Mouse (Mus musculus) MEL (cell line): ENCODE data around the gene Ptpdc1. TPM values are rescaled to one million over a fixed set of nuclear protein-coding genes. Genes with fewer than 3 reads are reported as not detected.

Source experiments
- DNase-seq: peaks from one replicate; pipeline ENCODE4 v3.0.0; 2011; ENCODE audit warnings: low read depth, low spot score
- H3K27ac ChIP-seq: 2 replicates; pipeline ENCODE4 v1.5.1; 2012; ENCODE audit warnings: low read depth, mild to moderate bottlenecking, control low read depth, low read length, moderate library complexity; ENCODE audit not compliant: control insufficient read depth
- H3K27me3 ChIP-seq, 2 experiments: fragments of 150-350 bp in 1 of 2; sonication (generic) in 1 of 2; 2 replicates each; pipeline ENCODE4 v1.6.1; 2012; ENCODE audit warnings: low read length in 2 of 2, mild to moderate bottlenecking in 2 of 2, improper control_type of control experiment in 1 of 2, moderate library complexity in 1 of 2; ENCODE audit not compliant: insufficient read depth in 2 of 2, control insufficient read depth in 1 of 2
- H3K36me3 ChIP-seq, 2 experiments: 2 replicates each; pipeline ENCODE4 v1.6.1; 2012 to 2014; ENCODE audit warnings: low read length in 2 of 2, improper control_type of control experiment in 1 of 2, inconsistent platforms in 1 of 2, mild to moderate bottlenecking in 1 of 2; ENCODE audit not compliant: insufficient read depth in 2 of 2, control insufficient read depth in 1 of 2
- H3K4me1 ChIP-seq, 2 experiments: fragments of 150-350 bp in 1 of 2; sonication (generic) in 1 of 2; 2 replicates each; pipeline ENCODE4 v1.6.1; 2012; ENCODE audit warnings: low read length in 2 of 2, improper control_type of control experiment in 1 of 2, mild to moderate bottlenecking in 1 of 2; ENCODE audit not compliant: insufficient read depth in 2 of 2, control insufficient read depth in 1 of 2
- H3K4me3 ChIP-seq, 2 experiments: fragments of 150-350 bp in 1 of 2; sonication (generic) in 1 of 2; 2 replicates each; pipeline ENCODE4 v1.5.1; 2012; ENCODE audit warnings: low read depth in 2 of 2, low read length in 2 of 2, mild to moderate bottlenecking in 2 of 2, moderate library complexity in 2 of 2, control low read depth in 1 of 2, improper control_type of control experiment in 1 of 2; ENCODE audit not compliant: control insufficient read depth in 1 of 2, insufficient read depth in 1 of 2
- H3K79me2 ChIP-seq: 2 replicates; pipeline ENCODE4 v1.6.1; 2012; ENCODE audit warnings: mild to moderate bottlenecking, low read length, moderate library complexity; ENCODE audit not compliant: control insufficient read depth, poor library complexity, insufficient read depth
- H3K9ac ChIP-seq: 2 replicates; pipeline ENCODE4 v1.6.1; 2012; ENCODE audit warnings: low read depth, mild to moderate bottlenecking, control low read depth, low read length, moderate library complexity; ENCODE audit not compliant: control insufficient read depth, poor library complexity, severe bottlenecking
- H3K9me3 ChIP-seq: fragments of 150-350 bp; sonication (generic); replicated peaks from 2 replicates; pipeline ENCODE4 v1.6.1; 2012; ENCODE audit warnings: mild to moderate bottlenecking, low read length, improper control_type of control experiment, moderate library complexity; ENCODE audit not compliant: insufficient read depth
- BHLHE40 ChIP-seq: IDR thresholded peaks from 2 replicates; pipeline ENCODE4 v1.6.1; 2012; ENCODE audit warnings: low read depth, mild to moderate bottlenecking, inconsistent platforms, low read length, improper control_type of control experiment, borderline replicate concordance
- CHD1 ChIP-seq: IDR thresholded peaks from 2 replicates; pipeline ENCODE4 v1.6.1; 2012; ENCODE audit warnings: low read depth, mild to moderate bottlenecking, inconsistent platforms, low read length, improper control_type of control experiment
- ELF1 ChIP-seq: IDR thresholded peaks from 2 replicates; pipeline ENCODE4 v1.6.1; 2014; ENCODE audit warnings: low read depth, mild to moderate bottlenecking, inconsistent platforms, low read length, improper control_type of control experiment, moderate library complexity
- EP300 ChIP-seq, 2 experiments: IDR thresholded peaks; 2 replicates each; pipeline ENCODE4 v1.6.1; 2011; ENCODE audit warnings: improper control_type of control experiment in 2 of 2, low read length in 2 of 2, low read depth in 1 of 2, mild to moderate bottlenecking in 1 of 2
- ETS1 ChIP-seq: IDR thresholded peaks from 2 replicates; pipeline ENCODE4 v1.6.1; 2012; ENCODE audit warnings: low read depth, mild to moderate bottlenecking, inconsistent platforms, low read length, improper control_type of control experiment, moderate library complexity
- HCFC1 ChIP-seq: IDR thresholded peaks from 2 replicates; pipeline ENCODE4 v1.6.1; 2012; ENCODE audit warnings: low read depth, mild to moderate bottlenecking, inconsistent platforms, low read length, improper control_type of control experiment, moderate library complexity
- MYB ChIP-seq: IDR thresholded peaks from 2 replicates; pipeline ENCODE4 v1.6.1; 2011; ENCODE audit warnings: mild to moderate bottlenecking, low read depth, low read length, improper control_type of control experiment
- POLR2AphosphoS2 ChIP-seq: IDR thresholded peaks from 2 replicates; pipeline ENCODE4 v1.6.1; 2011; ENCODE audit warnings: low read length, improper control_type of control experiment
- SMC3 ChIP-seq: IDR thresholded peaks from 2 replicates; pipeline ENCODE4 v1.6.1; 2011; ENCODE audit warnings: low read depth, low read length, improper control_type of control experiment
- UBTF ChIP-seq: IDR thresholded peaks from 2 replicates; pipeline ENCODE4 v1.6.1; 2012; ENCODE audit warnings: low read depth, mild to moderate bottlenecking, inconsistent platforms, low read length, improper control_type of control experiment, moderate library complexity, borderline replicate concordance; ENCODE audit not compliant: insufficient read depth
- ZC3H11A ChIP-seq: IDR thresholded peaks from 2 replicates; pipeline ENCODE4 v1.6.1; 2012; ENCODE audit warnings: low read depth, mild to moderate bottlenecking, inconsistent platforms, low read length, improper control_type of control experiment
- ZKSCAN1 ChIP-seq: IDR thresholded peaks from 2 replicates; pipeline ENCODE4 v1.6.1; 2012; ENCODE audit warnings: low read depth, mild to moderate bottlenecking, inconsistent platforms, low read length, improper control_type of control experiment, moderate library complexity
- polyA plus RNA-seq, 2 experiments: library from polyadenylated mRNA; stranded (reverse) in 1 of 2; unstranded in 1 of 2; fragments of >175 nt in 1 of 2; fragments of >200 nt in 1 of 2; gene quantifications; 2 replicates each; pipeline versions ENCODE4 v1.2.1 to v1.2.4; 2012; ENCODE audit warnings: low replicate concordance in 2 of 2, low read depth in 1 of 2; ENCODE audit not compliant: insufficient read length in 2 of 2, insufficient read depth in 1 of 2, missing spikeins in 1 of 2
- total RNA-seq: library from RNA; depleted of rRNA; stranded (reverse); fragments of 300-350 nt; gene quantifications from 2 replicates; pipeline ENCODE4 v1.2.3, GENCODE M21; 2012

Gene Ptpdc1
- total and polyA plus RNA-seq, 3 experiments = 3.3 to 7.6 TPM; not detected in 1

DNA sequence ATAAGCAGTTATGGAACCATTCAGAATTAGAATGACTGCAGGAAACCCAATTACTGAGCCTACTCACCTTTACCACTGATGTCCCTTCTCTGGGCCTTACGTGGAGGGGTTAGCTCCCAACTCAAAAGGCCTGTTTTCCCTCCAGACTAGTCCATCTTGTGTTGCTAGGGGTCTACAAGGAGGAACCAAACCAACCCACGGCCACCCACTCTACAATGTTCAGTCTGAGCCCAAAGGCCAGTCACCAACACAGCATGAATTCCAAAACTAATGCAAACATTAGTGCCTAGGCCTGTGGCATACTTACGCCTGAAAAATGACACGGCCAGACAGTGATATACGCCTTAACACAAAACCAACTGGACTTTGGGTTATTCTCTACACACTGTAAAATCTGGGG lies 92.0 kb downstream of the Ptpdc1 start:
- no peak overlapping the region for H3K9ac ChIP-seq
- no peaks in the 10 kb centered on the region for H3K9me3 ChIP-seq
- no peak overlapping the region for H3K4me3 ChIP-seq
- peaks cover 22 to 38% of the 10 kb centered on the region in 2 experiments for H3K36me3 ChIP-seq
- peak; percentile 40 for DNase-seq
- 0 out of 2 replicates have a peak, but pooled peaks have one; percentile 7 for TF ChIP-seq CHD1
- TF ChIP-seq MYB = no peak
- H3K4me1 ChIP-seq = peaks cover 7 to 15% of the 10 kb centered on the region in 2 experiments
- H3K27ac ChIP-seq = no peak overlapping the region
- no peaks in the 10 kb centered on the region for H3K27me3 ChIP-seq
- peaks cover 9% of the 10 kb centered on the region for H3K79me2 ChIP-seq

DNA sequence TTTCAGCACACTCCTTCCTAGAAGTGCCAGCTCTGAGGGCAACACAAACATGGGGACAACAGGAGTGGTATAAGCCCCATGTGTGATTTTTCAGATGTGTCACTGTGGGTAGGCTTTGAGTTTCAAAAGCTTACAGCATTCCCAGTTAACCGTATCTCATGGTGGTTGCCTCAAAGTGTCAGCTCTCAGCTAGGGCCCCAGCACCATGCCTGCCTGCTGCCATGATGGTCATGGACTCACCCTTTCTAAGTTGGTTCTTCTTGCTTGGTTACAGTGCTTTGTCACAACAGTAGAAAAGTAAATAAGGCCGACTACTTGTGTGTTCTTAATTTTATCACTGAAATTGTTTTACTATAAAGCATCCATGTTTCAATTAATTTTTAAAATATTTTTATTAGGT lies 94.0 kb downstream of the Ptpdc1 start:
- Histone ChIP-seq H3K27ac (no peak overlapping the region), H3K36me3 (peaks cover 8 to 27% of the 10 kb centered on the region in 2 experiments), H3K9ac (no peak overlapping the region), H3K27me3 (no peaks in the 10 kb centered on the region), H3K4me3 (no peak overlapping the region), H3K4me1 (peaks cover 7 to 15% of the 10 kb centered on the region in 2 experiments), H3K9me3 (no peaks in the 10 kb centered on the region), H3K79me2 (peaks cover 4% of the 10 kb centered on the region; the same call in 1 of the 2 replicates)
- TF ChIP-seq HCFC1 = no peak
- TF ChIP-seq ZKSCAN1 = no peak
- no peak for TF ChIP-seq BHLHE40
- TF ChIP-seq UBTF = no peak
- no peak for TF ChIP-seq EP300 (IDR thresholded peaks at IDR 0.05; ENCODE audit: low read depth in 1 of 2, low read length in 2 of 2)
- TF ChIP-seq ZC3H11A = no peak
- peak; percentile 35 for DNase-seq

DNA sequence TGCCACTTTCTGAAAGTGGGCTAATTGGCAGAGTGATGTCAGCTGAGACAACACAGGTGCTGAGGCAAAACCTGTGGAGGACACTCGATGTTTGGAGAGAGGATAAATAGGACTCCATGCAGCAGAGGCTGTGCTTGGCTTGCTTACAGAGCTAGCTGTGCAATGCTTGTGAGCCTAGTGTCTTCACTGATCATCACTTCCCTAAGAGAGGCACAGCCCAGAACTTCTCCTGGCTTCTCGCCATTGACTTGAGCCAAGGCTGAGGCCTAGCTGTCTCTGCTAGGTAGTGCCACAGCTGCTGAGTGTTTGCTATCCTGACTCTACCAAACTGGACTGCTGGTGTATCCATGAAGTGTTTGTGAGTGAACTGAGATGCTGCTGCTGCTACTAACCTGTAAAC lies 94.8 kb downstream of the Ptpdc1 start:
- Histone ChIP-seq H3K27ac (no peak overlapping the region), H3K4me3 (no peak overlapping the region), H3K9ac (no peak overlapping the region), H3K27me3 (no peaks in the 10 kb centered on the region), H3K9me3 (no peaks in the 10 kb centered on the region), H3K36me3 (peaks cover 2 to 21% of the 10 kb centered on the region in 2 experiments), H3K79me2 (peaks cover 2% of the 10 kb centered on the region; the same call in 1 of the 2 replicates), H3K4me1 (peaks cover 7 to 13% of the 10 kb centered on the region in 2 experiments)
- DNase-seq = peak; percentile 85
- peak; percentile 5; the same call in 1 of the 2 replicates for TF ChIP-seq ZC3H11A
- 0 out of 2 replicates have a peak, but pooled peaks have one; percentile 9 for TF ChIP-seq HCFC1
- TF ChIP-seq POLR2AphosphoS2 = no peak; the same call in 1 of the 2 replicates
- TF ChIP-seq UBTF = no peak
- TF ChIP-seq MYB = no peak
- TF ChIP-seq SMC3 = peak; percentile 27; the same call in 1 of the 2 replicates
- TF ChIP-seq ETS1 = peak; percentile 20; the same call in 1 of the 2 replicates
- TF ChIP-seq ELF1 = peak; percentile 7; the same call in 1 of the 2 replicates
